Mouse (Mus musculus) lung, postnatal 36 days (tissue): ENCODE results near the gene Gosr2.

Experiments used
- DNase-seq: peaks from one replicate; pipeline ENCODE4 v3.0.0; 2022; ENCODE audit warnings: mixed read lengths

Gosr2 gene

GRCm38 (mm10) chr11:103697565-103698176 lies at the start of gene Gosr2:
Gene Gosr2, minus strand, starts transcription at chr11:103697898.
- peak; percentile 93 for DNase-seq

DNA sequence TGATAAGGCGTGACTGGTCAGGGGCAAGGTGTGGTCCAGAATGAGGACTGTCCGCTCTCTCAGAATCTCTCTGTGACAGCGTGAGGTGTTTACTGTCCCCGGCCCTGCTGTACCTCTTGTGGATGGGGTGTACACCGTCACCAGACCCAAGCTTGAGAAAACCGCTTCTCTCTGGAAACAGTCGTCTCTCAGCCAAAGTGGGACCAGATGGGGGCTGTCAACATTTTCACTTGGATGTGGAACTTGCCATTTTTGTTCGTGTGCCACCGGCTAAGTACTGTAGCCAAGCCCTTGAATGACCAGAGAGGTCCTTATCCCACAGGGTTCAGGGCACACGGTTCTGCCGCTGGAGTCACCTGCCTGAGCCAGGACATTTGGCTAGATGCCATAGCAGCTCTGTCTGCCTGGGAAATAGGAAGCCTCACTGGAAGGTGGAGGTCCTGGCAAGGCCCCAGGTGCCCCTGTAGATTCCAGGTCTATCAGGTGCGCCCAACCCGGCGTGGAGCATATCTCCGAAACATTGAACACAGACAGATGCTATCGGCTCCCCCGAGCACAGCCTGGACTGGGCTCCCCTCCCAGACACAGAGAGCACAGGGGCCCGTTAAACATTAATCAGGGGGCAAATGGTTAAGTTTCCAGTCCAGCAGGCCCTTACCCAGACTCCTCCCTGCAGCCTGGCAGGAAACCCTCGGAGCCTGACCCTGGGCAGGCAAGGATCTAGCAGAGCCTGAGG lies 37.5 kb upstream of the Gosr2 start:
- peak; percentile 22 for DNase-seq

GRCm38 (mm10) chr11:103734411-103735045 lies 36.8 kb upstream of the Gosr2 start:
- no peak for DNase-seq

DNA sequence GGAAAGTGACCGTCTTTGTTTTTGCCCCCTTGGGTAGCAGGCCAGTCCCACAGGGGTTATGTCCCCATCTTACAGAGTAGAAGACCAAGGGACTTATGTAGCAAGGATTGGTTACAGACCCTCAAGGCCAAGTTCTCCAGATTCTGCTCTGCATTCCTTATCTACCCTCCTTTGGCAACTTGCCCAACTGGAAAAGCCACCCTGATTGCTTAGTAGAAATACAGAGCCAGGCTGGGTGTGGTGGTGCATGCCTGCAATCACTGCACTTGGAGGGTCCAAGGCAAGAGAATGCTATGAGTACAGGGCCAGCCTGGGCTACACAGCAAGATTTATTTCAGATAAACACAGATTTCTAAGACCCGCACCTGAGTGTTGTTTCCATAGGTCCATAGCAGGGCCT lies 36.3 kb upstream of the Gosr2 start:
- no peak for DNase-seq

DNA sequence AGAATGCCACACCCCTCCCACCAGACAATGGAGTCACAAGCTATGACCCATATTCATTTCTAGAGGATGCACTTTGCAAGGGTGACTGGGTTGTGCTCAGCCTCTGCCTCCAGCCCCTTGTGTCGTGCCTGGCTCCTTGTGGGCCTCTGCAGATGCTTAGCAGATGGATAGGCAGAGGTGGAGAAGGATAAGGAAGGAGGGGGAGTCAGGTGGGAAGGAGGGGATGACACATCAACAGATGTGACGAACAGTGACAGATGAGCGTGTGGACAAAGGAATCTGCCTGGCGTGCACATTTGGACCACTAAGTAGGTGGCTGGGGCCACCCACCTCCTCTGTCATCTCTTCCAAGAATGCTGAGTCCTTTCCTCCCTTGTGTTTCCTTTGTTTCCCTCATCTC lies 35.4 kb upstream of the Gosr2 start:
- no peak for DNase-seq

GRCm38 (mm10) chr11:103732306-103732705 lies 34.6 kb upstream of the Gosr2 start:
- DNase-seq, result no peak

DNA sequence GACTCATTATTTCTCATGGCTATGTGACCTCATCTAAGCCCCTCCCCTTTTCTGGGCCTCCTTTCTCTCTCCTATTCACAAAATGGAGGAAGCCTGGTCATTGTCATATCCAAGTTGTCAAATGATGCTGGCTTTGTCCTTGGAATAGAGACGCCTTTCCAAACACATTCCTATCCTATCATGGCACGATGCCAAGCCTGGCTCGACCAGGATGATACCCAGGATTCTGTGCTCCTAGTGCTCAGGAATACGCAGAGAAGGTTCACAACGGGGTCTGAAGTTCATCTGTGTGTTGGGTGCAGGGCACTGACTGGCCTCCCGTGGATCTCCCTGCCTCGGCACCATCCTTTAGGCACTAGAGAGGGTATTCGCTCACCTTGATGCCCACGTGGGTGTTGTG lies 33.9 kb upstream of the Gosr2 start:
- DNase-seq, result no peak

DNA sequence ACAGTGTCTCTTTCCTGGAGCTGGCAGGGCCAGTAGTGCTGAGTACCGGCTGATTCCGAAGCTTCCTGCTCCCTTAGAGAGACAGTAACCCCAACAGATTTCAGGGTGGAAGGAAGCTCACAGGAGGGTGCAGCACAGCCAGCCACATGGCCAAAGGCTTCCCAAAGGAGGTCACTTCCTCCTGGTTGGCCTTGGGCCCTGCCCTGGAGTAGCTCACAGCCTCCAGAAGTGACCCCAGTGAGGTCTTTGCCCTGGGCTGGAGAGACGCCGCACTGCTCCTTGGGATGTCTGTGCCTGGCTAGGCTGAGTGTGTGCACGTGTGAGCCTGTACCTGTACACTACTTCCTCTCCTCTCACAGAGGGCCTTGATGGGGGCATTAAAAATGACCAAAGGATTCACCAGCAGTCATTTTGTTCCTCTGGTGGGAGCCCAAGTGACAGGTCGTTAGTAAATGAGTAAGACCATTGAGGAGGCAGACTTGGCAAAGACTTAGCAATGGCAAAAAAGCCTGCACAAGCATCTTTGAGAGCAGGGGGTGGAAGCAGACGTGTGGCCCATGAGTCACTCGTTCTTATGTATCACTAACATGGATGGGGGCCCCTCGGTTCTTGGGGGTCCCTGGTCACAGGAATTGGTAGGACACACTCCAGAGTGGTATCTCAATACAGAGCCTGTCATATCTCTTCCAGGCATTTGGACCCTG lies 31.7 kb upstream of the Gosr2 start:
- DNase-seq, result no peak

DNA sequence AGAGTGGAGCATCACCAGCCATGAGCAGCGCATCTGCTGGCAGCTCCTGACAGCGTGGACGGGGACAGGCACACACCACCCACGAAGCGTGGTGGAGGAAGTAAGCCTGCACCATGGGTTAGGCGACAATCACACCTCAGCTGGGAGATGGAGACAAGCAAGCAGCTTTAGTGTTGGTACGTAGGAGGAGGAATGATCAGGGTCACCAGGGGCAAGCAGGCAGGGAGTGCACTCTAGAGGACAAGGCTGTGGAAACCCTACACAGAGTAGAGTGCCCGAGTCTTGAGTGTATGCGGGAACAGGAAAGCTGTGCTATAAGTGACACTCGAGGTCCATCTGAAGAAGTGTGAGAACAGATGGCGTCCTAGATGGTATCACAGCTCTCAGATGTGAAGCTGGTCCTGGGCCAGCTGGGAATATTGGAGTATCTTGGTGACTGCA lies 26.7 kb upstream of the Gosr2 start:
- DNase-seq, result no peak

DNA sequence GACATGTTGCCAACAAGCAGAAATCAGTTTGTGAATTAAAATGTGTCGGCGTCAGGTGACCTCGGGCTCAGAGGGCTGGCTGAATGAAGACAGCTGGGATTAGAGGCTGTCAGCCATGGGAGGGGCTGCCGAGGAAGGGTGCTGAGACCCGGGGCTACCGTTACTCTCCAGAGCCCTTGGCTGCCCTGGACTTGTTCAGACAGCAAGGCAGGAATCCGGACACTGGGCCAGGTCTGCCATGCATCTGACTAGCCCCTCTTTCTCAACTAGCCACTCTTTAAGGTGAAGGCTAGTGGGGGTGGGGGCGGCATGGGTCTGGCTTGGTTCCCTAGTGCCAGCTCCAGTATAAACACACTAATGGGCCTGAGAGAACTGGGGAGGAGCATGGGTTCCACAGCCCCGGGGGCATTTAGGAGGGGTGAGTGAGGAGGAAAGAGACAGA lies 24.4 kb upstream of the Gosr2 start:
- DNase-seq, result no peak

GRCm38 (mm10) chr11:103721468-103722039 lies 23.9 kb upstream of the Gosr2 start:
- peak; percentile 40 for DNase-seq

GRCm38 (mm10) chr11:103719436-103719835 lies 21.7 kb upstream of the Gosr2 start:
- DNase-seq, result no peak

DNA sequence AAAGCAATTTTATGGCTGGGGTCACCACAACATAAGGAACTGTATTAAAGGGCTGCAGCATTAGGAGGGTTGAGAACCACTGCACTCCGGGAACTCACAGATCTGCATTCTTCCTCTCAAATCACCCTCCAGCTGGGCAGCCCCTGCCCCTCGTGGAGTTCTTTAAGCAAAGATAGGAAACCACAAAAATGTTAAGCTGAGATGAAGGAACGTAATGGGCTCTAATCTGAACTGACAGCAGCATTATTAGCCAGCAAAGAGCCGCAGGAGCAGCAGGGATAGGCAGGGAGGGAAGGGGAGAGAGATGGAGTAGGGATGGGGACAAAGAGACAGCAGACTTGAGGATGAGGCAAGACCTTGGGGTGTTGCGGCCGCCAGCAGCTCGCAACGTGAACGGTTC lies 19.3 kb upstream of the Gosr2 start:
- no peak for DNase-seq

GRCm38 (mm10) chr11:103714074-103714473 lies 16.4 kb upstream of the Gosr2 start:
- no peak for DNase-seq

DNA sequence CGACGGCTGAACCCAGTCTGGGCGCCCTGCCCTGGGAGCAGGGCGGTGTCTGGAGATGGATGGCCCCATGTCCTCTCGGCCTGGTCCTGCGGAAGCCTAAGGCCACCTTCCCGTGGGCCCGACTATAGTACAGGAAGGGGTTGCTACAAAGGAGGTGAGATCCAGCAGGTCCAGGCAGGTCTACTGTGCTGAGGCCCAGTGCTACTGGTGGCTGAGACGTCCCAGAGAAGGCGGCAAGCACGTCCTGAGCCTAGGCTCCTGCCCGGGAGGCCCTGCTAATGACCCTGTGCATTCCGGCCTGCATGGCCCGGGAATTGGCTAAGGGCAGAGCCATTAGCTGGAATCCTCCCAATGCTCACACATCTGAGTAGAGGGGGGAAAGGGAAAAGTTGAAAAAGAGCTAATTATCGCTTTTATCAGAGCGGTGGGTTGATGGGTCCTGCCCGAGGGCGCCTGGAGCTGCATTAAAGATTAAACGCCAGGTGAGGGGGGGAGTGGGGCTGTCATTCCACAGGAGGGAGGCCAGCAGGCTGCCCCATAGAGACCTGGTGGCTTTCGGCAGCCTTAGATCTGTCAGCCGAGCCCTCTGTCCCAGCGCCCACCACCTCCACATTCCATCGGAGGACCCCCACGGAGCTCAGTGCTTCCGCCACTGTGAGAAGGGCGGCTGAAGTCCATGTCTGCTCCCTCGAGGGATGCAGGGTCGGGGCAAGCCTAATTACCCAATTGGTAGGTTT lies 14.3 kb upstream of the Gosr2 start:
- DNase-seq, result no peak

GRCm38 (mm10) chr11:103709982-103710381 lies 12.3 kb upstream of the Gosr2 start:
- DNase-seq, result no peak

- DNase-seq, result peak; percentile 76
These were observed 9.3 kb upstream of the Gosr2 start for GRCm38 (mm10) chr11:103707005-103707404.

DNA sequence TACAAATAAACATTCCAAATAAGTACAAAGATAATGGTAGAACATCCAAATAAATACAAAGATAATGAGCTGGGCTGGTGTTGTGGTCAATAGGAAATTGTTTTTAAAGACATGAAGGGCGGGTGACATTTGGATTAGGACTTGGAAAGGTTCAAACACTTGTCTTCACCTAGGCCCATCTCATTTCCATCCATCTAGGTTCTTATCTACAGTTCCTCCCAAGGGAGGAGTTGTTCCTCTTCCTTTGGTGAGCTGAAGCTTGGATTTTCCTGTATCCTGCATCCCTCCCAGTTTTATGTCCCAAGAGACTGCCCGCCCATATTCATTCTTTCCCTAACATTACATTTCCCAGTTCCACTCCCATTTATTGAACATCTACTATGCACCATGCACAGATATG lies 528 bp upstream of the Gosr2 start:
- no peak for DNase-seq

DNA sequence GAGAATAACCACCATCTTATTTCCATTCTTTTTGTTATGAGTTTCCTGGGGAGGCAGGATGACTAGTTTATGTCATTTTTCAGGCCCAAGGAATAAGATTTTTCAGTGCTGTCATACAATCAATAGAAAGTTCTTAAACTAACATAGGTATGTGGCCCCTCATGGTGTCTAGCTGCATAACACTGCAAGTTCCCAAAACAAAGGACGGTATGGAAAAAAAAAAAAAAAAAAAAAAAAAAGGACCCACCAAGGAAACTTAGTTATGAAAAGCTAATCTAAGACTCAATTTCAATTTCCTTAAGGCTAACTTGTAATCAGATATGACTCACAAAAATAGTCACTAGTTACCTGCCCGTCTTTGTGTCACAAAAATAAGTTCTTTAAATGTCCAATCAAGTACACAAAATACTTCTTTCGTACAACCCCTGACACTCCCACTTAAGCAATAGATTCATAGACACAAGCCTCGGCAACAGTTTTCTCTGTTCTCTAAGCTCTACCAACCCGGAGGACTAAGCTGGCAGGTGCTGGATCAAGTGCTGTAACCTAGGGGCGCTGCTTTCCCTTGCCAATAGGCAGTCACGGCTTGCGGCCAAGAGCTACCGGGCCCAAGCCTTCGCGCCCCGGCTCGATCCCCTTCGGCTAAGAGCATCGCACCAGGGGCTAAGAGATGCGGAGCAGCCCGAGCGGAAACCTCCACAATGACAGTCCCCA lies 690 bp downstream of the Gosr2 start:
- no peak for DNase-seq

DNA sequence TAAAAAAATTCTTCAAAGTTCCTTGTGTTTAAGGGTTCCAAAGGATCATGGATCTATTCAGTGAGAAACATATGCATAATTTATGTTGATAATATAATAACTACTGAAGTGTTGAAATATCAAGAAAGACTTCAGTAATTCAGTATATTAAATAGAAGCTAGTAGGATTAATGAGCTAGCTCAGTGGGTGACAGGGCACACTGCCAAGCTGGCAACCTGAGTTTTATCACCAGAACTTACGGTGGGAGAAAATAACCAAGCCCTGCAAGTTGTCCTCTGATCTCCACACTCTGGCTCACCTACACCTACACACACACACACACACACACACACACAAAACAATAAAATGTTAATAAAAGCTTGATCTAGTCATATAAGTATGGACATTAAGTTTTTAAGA lies 4.5 kb downstream of the Gosr2 start:
- DNase-seq, result no peak

DNA sequence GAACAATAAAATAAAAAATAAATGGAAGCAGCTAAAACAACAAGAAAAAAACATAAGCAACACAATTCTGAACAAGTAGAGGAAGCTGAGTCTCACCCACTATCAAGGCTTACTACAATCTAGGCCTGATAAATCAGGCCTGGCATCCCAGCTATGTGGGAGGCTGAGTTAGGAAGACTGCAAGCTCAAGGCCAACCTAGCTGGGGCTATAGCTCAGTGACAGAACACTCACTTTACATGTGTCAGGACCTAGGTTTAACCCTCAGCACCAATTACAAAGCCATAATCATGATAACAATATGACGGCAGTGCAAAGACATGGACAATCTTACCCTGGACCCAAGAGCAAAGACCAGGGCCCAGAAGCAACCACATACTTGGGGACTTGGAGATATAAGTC lies 6.7 kb downstream of the Gosr2 start:
- no peak for DNase-seq

- DNase-seq, result no peak
These were observed 8.7 kb downstream of the Gosr2 start for GRCm38 (mm10) chr11:103688980-103689378.
